Mouse (Mus musculus) stomach, embryonic 16.5 days (tissue): ENCODE results near the gene Gjb1. TPM values are rescaled to one million over a fixed set of nuclear protein-coding genes. Genes with fewer than 3 reads are reported as not detected.

ENCODE experiments used
- ATAC-seq: fragments of 200-750 bp; cut with Nextera tagmentation; 2 replicates; pipeline ENCODE4 v1.8.0; 2017; ENCODE audit warnings: moderate number of reproducible peaks, moderate TSS enrichment; ENCODE audit not compliant: insufficient read depth, low FRiP score
- H3K27ac ChIP-seq: fragments of 300-500 bp; sonication (generic); 2 replicates; pipeline ENCODE4 v1.5.1; 2014; ENCODE audit warnings: low read length
- H3K27me3 ChIP-seq: fragments of 300-500 bp; sonication (generic); 2 replicates; pipeline ENCODE4 v1.6.1; 2014; ENCODE audit warnings: low read length, control low read depth, mixed read lengths; ENCODE audit not compliant: control insufficient read depth, insufficient read depth
- H3K36me3 ChIP-seq: fragments of 300-500 bp; sonication (generic); 2 replicates; pipeline ENCODE4 v1.6.1; 2014; ENCODE audit warnings: low read length; ENCODE audit not compliant: control insufficient read depth, insufficient read depth
- H3K4me1 ChIP-seq: fragments of 300-500 bp; sonication (generic); 2 replicates; pipeline ENCODE4 v1.6.1; 2014; ENCODE audit warnings: low read length, control low read depth, mixed read lengths; ENCODE audit not compliant: control insufficient read depth, insufficient read depth
- H3K4me2 ChIP-seq: fragments of 300-500 bp; sonication (generic); 2 replicates; pipeline ENCODE4 v1.6.1; 2014; ENCODE audit warnings: low read depth, low read length, mixed read lengths
- H3K4me3 ChIP-seq: fragments of 300-500 bp; sonication (generic); replicated peaks from 2 replicates; pipeline ENCODE4 v1.5.1; 2014; ENCODE audit warnings: mild to moderate bottlenecking, low read length
- H3K9ac ChIP-seq: fragments of 300-500 bp; sonication (generic); 2 replicates; pipeline ENCODE4 v1.6.1; 2014; ENCODE audit warnings: low read length
- H3K9me3 ChIP-seq: fragments of 300-500 bp; sonication (generic); replicated peaks from 2 replicates; pipeline ENCODE4 v1.6.1; 2016; ENCODE audit warnings: low read length, control low read depth; ENCODE audit not compliant: control insufficient read depth
- WGBS: fragments of 180-500 bp; shearing (Covaris S2); extraction: QIAGEN DNeasy Blood & Tissue Kit; methylation state at CpG from one replicate; pipeline ENCODE4 v1.1.7; 2014; 5-methylcytosine and 5-hydroxymethylcytosine counted together
- polyA plus RNA-seq: library from polyadenylated mRNA; unstranded; fragments of >200 nt; fragmentation: Nextera tagmentation; extraction: Ambion mirVana; gene quantifications from 2 replicates; pipeline ENCODE4 v1.2.1, GENCODE M21; 2015

Gjb1 gene
- polyA plus RNA-seq, 1 experiment from 2014 or later, result 28.1 TPM

DNA sequence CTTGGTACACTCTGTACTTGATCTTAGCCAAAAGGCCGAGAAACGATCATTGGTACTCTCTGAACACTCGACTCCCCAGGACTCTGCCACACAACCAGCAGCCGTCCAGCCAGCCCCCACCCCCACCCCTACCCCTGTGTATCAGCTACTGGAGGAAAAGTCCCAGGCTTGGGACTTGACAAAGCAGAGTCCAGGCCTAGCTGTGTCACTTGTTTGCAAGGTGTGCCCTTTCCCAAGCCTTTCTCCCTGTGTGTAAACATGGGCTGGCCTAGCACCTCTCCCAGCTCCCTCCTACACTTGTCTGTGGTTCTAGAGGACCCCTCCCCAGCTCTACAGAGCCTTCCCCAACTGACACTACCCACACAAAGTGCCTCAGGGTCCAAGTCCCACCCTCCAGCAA lies 10.0 kb downstream of the Gjb1 start:
- no peaks in the 10 kb centered on the region; the same call in 1 of the 2 replicates for H3K4me1 ChIP-seq
- no peak overlapping the region for H3K9ac ChIP-seq
- peak; percentile 68 for ATAC-seq
- no peak overlapping the region for H3K4me2 ChIP-seq
- H3K27me3 ChIP-seq, result peaks cover 38% of the 10 kb centered on the region
- H3K36me3 ChIP-seq, result no peaks in the 10 kb centered on the region
- 39% methylated on average over 4 of the region's 4 CpGs for WGBS
- no peaks in the 10 kb centered on the region for H3K9me3 ChIP-seq
- no peak overlapping the region for H3K27ac ChIP-seq
- H3K4me3 ChIP-seq, result no peak overlapping the region

GRCm38 (mm10) chrX:101388866-101389537 lies 12.8 kb downstream of the Gjb1 start:
- no peak for ATAC-seq
- no peak overlapping the region for H3K4me2 ChIP-seq
- peaks cover 11% of the 10 kb centered on the region for H3K27me3 ChIP-seq
- 70% methylated on average over 5 of the region's 5 CpGs for WGBS
- H3K36me3 ChIP-seq, result no peaks in the 10 kb centered on the region
- no peak overlapping the region for H3K9ac ChIP-seq
- H3K4me1 ChIP-seq, result no peaks in the 10 kb centered on the region; the same call in 1 of the 2 replicates
- no peak overlapping the region for H3K27ac ChIP-seq
- H3K4me3 ChIP-seq, result no peak overlapping the region
- H3K9me3 ChIP-seq, result no peaks in the 10 kb centered on the region

DNA sequence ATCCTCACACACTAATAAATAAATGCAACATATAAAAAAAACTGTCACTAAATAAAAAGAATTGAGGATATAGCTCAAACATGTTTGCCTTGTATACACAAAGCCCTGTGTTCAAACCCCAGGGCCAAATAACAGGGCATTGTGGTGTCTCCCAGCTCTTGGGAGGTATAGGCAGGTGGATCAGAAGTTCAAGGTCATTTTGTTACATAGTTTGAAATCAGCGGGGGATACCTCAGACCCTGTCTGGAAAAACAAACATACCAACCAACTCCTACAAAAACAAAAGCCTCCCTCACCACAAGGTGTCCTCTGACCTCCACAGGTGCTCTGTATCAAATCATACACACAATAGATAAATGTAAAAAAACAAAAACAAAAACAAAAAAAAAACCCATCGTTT lies 18.2 kb downstream of the Gjb1 start:
- WGBS, result 57% methylated on average over 2 of the region's 2 CpGs
- ATAC-seq, result no peak
- no peak overlapping the region for H3K27ac ChIP-seq
- no peaks in the 10 kb centered on the region for H3K36me3 ChIP-seq
- H3K4me3 ChIP-seq, result no peak overlapping the region
- H3K27me3 ChIP-seq, result peaks cover 21% of the 10 kb centered on the region
- H3K9ac ChIP-seq, result no peak overlapping the region
- no peaks in the 10 kb centered on the region for H3K9me3 ChIP-seq
- no peak overlapping the region for H3K4me2 ChIP-seq
- H3K4me1 ChIP-seq, result no peaks in the 10 kb centered on the region

DNA sequence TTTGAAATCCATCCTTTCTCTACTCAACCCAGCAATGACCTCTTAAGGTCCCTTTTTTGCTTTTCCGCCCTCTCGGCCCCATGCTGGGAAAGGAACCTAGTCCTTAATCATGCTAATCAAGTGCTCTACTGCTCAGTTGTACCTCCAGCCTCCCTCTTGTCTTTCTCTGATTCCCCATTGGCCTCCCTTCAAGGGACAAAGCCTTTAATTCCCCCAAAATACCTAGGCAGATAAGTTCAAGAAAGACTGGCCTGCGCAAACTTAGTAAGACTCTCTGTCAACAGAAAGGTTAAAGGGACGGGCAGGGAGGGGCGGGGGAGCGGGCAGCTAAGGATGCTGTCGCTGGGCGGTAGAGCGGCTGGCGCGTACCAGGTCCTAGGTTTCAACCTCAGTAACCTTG lies 20.3 kb downstream of the Gjb1 start:
- 22% methylated on average over 11 of the region's 11 CpGs for WGBS
- Histone ChIP-seq H3K27me3 (peaks cover 21% of the 10 kb centered on the region), H3K27ac (no peak overlapping the region)

DNA sequence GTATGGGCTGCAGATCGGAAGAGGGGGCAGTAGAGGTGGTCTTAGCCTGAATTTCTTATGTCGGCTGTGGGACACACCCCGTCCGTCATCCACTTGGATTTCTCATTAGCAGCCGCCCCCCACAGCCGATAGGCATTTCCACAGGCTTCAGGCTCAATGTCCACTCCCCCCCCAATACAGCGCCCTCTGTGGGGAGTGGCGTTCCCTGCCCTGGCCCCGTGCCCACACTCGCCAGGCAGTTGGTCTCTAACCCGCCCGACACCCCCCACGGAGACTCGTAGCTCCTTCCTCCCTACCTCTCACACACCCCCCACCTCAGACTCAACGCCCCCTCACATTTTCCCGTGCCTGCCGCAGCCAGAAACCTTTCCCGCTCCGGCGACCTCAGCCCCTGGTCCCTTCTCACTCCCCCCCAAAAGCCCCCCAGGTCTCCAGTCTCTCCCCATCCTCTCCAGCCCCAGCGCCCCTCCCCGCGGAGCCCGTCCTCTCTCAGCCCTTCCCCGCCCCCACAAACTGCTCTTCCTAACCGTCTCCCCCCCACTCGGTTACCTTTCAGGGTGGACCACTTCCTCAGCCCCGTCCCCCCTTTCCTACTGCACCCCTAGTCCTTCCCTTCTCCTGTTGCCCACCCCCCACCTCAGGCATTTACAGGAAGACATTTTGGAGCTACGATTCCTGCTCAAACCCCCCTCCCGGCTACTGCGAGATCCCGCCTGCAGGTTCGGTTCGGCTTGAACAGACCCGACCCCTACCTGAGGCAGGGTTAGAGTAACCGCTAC lies 43.0 kb downstream of the Gjb1 start:
- no peak for ATAC-seq
- H3K4me3 ChIP-seq, result peak overlapping the region; percentile 61
- peak overlapping the region; percentile 55; the same call in 1 of the 2 replicates for H3K27ac ChIP-seq

More for the DNA sequence above, 20.3 kb downstream of the Gjb1 start:
- no peaks in the 10 kb centered on the region for H3K36me3 ChIP-seq
- ATAC-seq, result no peak
- H3K9me3 ChIP-seq, result no peaks in the 10 kb centered on the region
- H3K9ac ChIP-seq, result no peak overlapping the region
- H3K4me2 ChIP-seq, result no peak overlapping the region
- H3K4me1 ChIP-seq, result no peaks in the 10 kb centered on the region
- no peak overlapping the region for H3K4me3 ChIP-seq

DNA sequence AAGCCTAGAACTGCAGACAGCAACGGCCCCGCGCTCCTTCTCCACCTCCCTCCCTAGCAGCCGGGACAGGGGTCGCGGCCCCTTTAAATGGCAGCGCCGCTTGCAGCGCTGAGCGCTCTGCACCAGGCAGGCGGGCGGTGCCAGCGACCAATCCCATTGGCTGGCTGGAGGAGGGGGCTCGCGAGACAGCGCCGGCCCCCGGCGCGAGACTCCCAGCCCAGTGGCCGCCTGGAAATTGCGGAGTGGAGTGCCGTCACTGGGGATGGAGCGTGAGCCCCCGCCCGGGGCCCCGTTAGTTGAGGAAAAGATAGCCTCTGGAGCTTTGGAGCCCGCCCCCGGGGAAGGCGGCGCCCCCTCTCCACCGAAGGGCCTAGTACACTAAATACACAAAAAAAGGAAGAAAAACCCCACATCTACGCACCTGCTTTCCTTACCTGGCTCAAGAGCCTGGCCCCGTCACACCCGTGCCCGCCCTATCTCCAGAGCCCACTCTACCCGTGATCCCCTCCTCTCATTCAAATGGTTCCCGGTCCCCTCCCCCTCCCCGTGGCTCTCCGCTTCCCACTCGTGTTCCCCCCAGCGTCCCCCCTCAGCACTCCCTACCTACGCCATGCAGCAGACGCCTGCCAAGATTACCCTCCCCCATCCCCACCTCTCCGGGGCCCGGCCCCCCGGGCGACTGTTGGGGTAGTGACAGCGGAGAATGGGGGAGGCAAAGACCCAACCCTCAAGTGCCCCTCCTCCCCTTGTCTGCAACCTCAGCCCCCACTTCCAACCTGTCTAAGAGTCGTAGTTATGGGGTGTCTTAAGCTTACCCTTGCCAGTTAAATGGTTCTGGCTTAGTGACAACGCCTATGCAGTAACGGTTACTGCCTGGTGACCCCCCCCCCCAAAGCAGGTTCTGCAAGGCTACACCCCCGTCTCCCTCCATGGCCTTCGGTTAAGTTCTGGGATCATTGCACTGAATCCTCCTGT lies 43.8 kb downstream of the Gjb1 start:
- Histone ChIP-seq H3K36me3 (no peaks in the 10 kb centered on the region), H3K9ac (peak overlapping the region; percentile 76), H3K27me3 (no peaks in the 10 kb centered on the region; the same call in 1 of the 2 replicates), H3K4me3 (peak overlapping the region; percentile 61), H3K4me1 (no peaks in the 10 kb centered on the region; the same call in none of the 2 replicates), H3K9me3 (no peaks in the 10 kb centered on the region), H3K4me2 (peak overlapping the region; percentile 60), H3K27ac (peak overlapping the region; percentile 57)
- WGBS, result 15% methylated on average over 45 of the region's 54 CpGs
- peak; percentile 95 for ATAC-seq

More for the DNA sequence above, 43.0 kb downstream of the Gjb1 start:
- WGBS, result 15% methylated on average over 33 of the region's 36 CpGs
- no peaks in the 10 kb centered on the region; the same call in none of the 2 replicates for H3K4me1 ChIP-seq
- H3K9me3 ChIP-seq, result no peaks in the 10 kb centered on the region
- peak overlapping the region; percentile 76 for H3K9ac ChIP-seq
- H3K36me3 ChIP-seq, result no peaks in the 10 kb centered on the region
- H3K4me2 ChIP-seq, result peak overlapping the region; percentile 59
- no peaks in the 10 kb centered on the region; the same call in 1 of the 2 replicates for H3K27me3 ChIP-seq

- Histone ChIP-seq H3K4me1 (no peaks in the 10 kb centered on the region; the same call in none of the 2 replicates), H3K27ac (peak within 1 kb of the TSS; percentile 57), H3K9ac (peak within 1 kb of the TSS; percentile 76), H3K4me2 (peak within 1 kb of the TSS; percentile 60), H3K4me3 (peak within 1 kb of the TSS; percentile 61), H3K27me3 (no peaks in the 10 kb centered on the region; the same call in 1 of the 2 replicates), H3K36me3 (no peaks in the 10 kb centered on the region), H3K9me3 (no peaks in the 10 kb centered on the region)
- no peak for ATAC-seq
- WGBS, result 28% methylated on average over 4 of the region's 4 CpGs
Measured at GRCm38 (mm10) chrX:101420700-101421095, 44.5 kb downstream of the Gjb1 start, which contains the start of gene Zmym3. TSS of gene Zmym3 (minus strand) at chrX:101420849.

DNA sequence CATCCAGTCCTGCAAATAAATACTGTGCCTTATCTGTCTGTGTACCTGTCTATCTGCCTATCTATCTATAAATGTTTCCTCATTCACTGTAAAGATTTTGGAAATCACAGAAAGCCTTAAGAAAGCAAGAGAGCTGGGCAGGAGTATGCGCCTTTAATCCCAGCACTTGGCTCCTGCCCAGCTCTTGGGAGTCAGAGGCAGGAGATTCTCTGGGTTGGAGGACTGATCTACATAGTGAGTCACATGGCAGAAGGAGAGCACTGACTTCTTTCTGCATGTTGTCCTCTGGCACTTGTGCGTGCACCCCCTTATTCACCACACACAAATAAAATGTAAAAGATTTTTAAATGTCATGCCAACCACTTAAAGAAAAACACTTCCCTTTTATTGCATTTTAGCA lies 47.3 kb downstream of the Gjb1 start:
- no peaks in the 10 kb centered on the region for H3K27me3 ChIP-seq
- H3K4me3 ChIP-seq, result no peak overlapping the region
- no peak overlapping the region for H3K27ac ChIP-seq
- no peak overlapping the region for H3K4me2 ChIP-seq
- WGBS, result 77% methylated on average over 2 of the region's 2 CpGs
- H3K4me1 ChIP-seq, result no peaks in the 10 kb centered on the region; the same call in 1 of the 2 replicates
- no peaks in the 10 kb centered on the region for H3K36me3 ChIP-seq
- H3K9ac ChIP-seq, result no peak overlapping the region
- no peak for ATAC-seq
- no peaks in the 10 kb centered on the region for H3K9me3 ChIP-seq
